Mouse (Mus musculus) lung, postnatal 4 days (tissue): ENCODE results near the gene AI464131.

Experiments
- DNase-seq, 2 experiments: peaks; one replicate each; pipeline ENCODE4 v3.0.0; 2021

AI464131 gene

GRCm38 (mm10) chr4:41502986-41503412 is at the start of gene AI464131:
AI464131 (minus strand) TSS chr4:41503076.
- peak; percentile 99 for DNase-seq

- peak; percentile 66 to 79 for DNase-seq
These were observed 49.7 kb upstream of the AI464131 start for GRCm38 (mm10) chr4:41552529-41552928.

- no peak for DNase-seq
These were observed 44.2 kb upstream of the AI464131 start for GRCm38 (mm10) chr4:41547086-41547485.

GRCm38 (mm10) chr4:41545985-41546384 is 43.1 kb upstream of the AI464131 start:
- peak; percentile 44 to 50 for DNase-seq

- no peak for DNase-seq
These were observed 39.3 kb upstream of the AI464131 start for GRCm38 (mm10) chr4:41542136-41542535.

GRCm38 (mm10) chr4:41534866-41535265 is 32.0 kb upstream of the AI464131 start:
- no peak for DNase-seq

GRCm38 (mm10) chr4:41532420-41532819 is 29.5 kb upstream of the AI464131 start:
- peak in 1 of 2 experiments; percentile 38 for DNase-seq

- DNase-seq = peak; percentile 46 to 51
These were observed 25.1 kb upstream of the AI464131 start for GRCm38 (mm10) chr4:41527996-41528395.

GRCm38 (mm10) chr4:41527076-41527475 is 24.2 kb upstream of the AI464131 start:
- no peak for DNase-seq

- no peak for DNase-seq
These were observed 23.7 kb upstream of the AI464131 start for GRCm38 (mm10) chr4:41526553-41526952.

GRCm38 (mm10) chr4:41524829-41525228 is 22.0 kb upstream of the AI464131 start:
- no peak for DNase-seq

- DNase-seq = no peak
These were observed 21.0 kb upstream of the AI464131 start for GRCm38 (mm10) chr4:41523839-41524238.

- DNase-seq = peak in 1 of 2 experiments; percentile 39
These were observed 19.9 kb upstream of the AI464131 start for GRCm38 (mm10) chr4:41522788-41523187.

GRCm38 (mm10) chr4:41522136-41522535 is 19.3 kb upstream of the AI464131 start:
- DNase-seq = no peak

GRCm38 (mm10) chr4:41520641-41521040 is 17.8 kb upstream of the AI464131 start:
- no peak for DNase-seq

GRCm38 (mm10) chr4:41519195-41519594 is 16.3 kb upstream of the AI464131 start:
- DNase-seq = no peak

GRCm38 (mm10) chr4:41518349-41518748 is 15.5 kb upstream of the AI464131 start:
- no peak for DNase-seq

- no peak for DNase-seq
These were observed 14.4 kb upstream of the AI464131 start, which contains the start of gene 1110017D15Rik for GRCm38 (mm10) chr4:41517233-41517632. 1110017D15Rik (minus strand) TSS chr4:41517333.

GRCm38 (mm10) chr4:41513714-41514113 is 10.8 kb upstream of the AI464131 start:
- no peak for DNase-seq

GRCm38 (mm10) chr4:41513309-41513708 is 10.4 kb upstream of the AI464131 start:
- no peak for DNase-seq

GRCm38 (mm10) chr4:41507998-41508397 is 5.1 kb upstream of the AI464131 start:
- no peak for DNase-seq

- DNase-seq = no peak
These were observed 4.5 kb upstream of the AI464131 start for GRCm38 (mm10) chr4:41507326-41507924.

- peak; percentile 90 for DNase-seq
These were observed 4.0 kb upstream of the AI464131 start for GRCm38 (mm10) chr4:41506906-41507305.

- DNase-seq = peak; percentile 76 to 81
These were observed 3.3 kb upstream of the AI464131 start for GRCm38 (mm10) chr4:41506156-41506555.

GRCm38 (mm10) chr4:41505131-41505551 is 2.3 kb upstream of the AI464131 start:
- DNase-seq = peak; percentile 44 to 51
